Mouse (Mus musculus) liver, adult 2 months (tissue): ENCODE measurements around the gene Atp5f1. TPM values are rescaled to one million over a fixed set of nuclear protein-coding genes. Genes with fewer than 3 reads are reported as not detected.

ENCODE experiments used
- DNase-seq: peaks from one replicate; pipeline ENCODE4 v3.0.0-alpha.2; 2011; ENCODE audit warnings: low read depth, low spot score; ENCODE audit errors: extremely low read depth
- H3K27ac ChIP-seq: fragments of 200-500 bp; replicated peaks from 2 replicates; pipeline ENCODE4 v1.5.1; 2012; ENCODE audit warnings: low read depth, mild to moderate bottlenecking, control low read depth, inconsistent platforms, low read length; ENCODE audit not compliant: insufficient read depth
- H3K27me3 ChIP-seq: fragments of 200-500 bp; 2 replicates; pipeline ENCODE4 v1.6.1; 2012; ENCODE audit warnings: mild to moderate bottlenecking, moderate library complexity, low read length, inconsistent platforms; ENCODE audit not compliant: control insufficient read depth, insufficient read depth
- H3K36me3 ChIP-seq: fragments of 200-500 bp; 2 replicates; pipeline ENCODE4 v1.6.1; 2012; ENCODE audit warnings: low read length, inconsistent platforms; ENCODE audit not compliant: control insufficient read depth, insufficient read depth
- H3K4me1 ChIP-seq: fragments of 200-500 bp; 2 replicates; pipeline ENCODE4 v1.6.1; 2011; ENCODE audit warnings: low read length; ENCODE audit not compliant: control insufficient read depth, insufficient read depth
- H3K4me3 ChIP-seq: fragments of 200-500 bp; 2 replicates; pipeline ENCODE4 v1.5.1; 2011; ENCODE audit warnings: low read depth, mild to moderate bottlenecking, control low read depth, low read length, moderate library complexity; ENCODE audit not compliant: insufficient read depth
- H3K79me2 ChIP-seq: fragments of 200-500 bp; 2 replicates; pipeline ENCODE4 v1.6.1; 2012; ENCODE audit warnings: inconsistent platforms, mild to moderate bottlenecking, low read length, moderate library complexity; ENCODE audit not compliant: control insufficient read depth, insufficient read depth
- H3K9ac ChIP-seq: fragments of 200-500 bp; 2 replicates; pipeline ENCODE4 v1.6.1; 2012; ENCODE audit warnings: low read depth, mild to moderate bottlenecking, control low read depth, inconsistent platforms, low read length
- CTCF ChIP-seq: fragments of 200-500 bp; IDR thresholded peaks from 2 replicates; pipeline ENCODE4 v1.5.1; 2011; ENCODE audit warnings: low read depth, low read length, control low read depth
- POLR2A ChIP-seq: fragments of 200-500 bp; IDR thresholded peaks from 2 replicates; pipeline ENCODE4 v1.6.1; 2011; ENCODE audit warnings: low read length, control low read depth; ENCODE audit not compliant: insufficient read depth; ENCODE audit errors: extremely low read depth
- WGBS: fragments of 180-500 bp; shearing (Covaris S2); methylation state at CpG from one replicate; pipeline ENCODE4 v1.1.7; 2018; 5-methylcytosine and 5-hydroxymethylcytosine counted together
- polyA plus RNA-seq: library from polyadenylated mRNA; depleted of rRNA; stranded (reverse); fragments of >200 nt; gene quantifications from 2 replicates; pipeline ENCODE4 v1.2.3, GENCODE M21; 2012
- total RNA-seq: library from RNA; depleted of rRNA; stranded (reverse); fragments of >200 nt; gene quantifications from 2 replicates; pipeline ENCODE4 v1.2.3, GENCODE M21; 2014

Gene Atp5f1
- total and polyA plus RNA-seq, 2 experiments: 247 to 641 TPM

DNA sequence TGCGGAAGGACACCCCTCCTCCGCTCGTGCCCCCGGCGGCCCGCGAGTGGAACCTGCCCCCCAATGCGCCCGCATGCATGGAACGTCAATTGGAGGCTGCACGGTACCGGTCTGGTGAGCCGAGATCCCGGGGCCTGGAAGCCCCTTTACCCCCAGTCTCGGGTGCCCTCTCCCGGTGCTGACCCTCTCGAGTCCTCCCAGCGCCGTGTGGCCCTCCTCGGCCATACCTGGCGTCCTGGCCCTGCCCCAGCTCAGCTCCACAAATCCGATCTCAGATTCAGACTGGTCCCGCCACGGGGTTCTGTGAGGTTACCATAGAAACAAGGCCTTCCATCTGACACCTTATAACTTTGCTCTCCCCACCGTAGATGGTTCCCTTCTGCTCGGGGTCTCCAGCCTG lies 314 bp downstream of the Atp5f1 start:
- Histone ChIP-seq H3K9ac (peak overlapping the region; percentile 83), H3K79me2 (peaks cover 20% of the 10 kb centered on the region; the same call in 1 of the 2 replicates), H3K4me3 (peak overlapping the region; percentile 84), H3K27ac (peak overlapping the region; percentile 27), H3K4me1 (peaks cover 14% of the 10 kb centered on the region), H3K36me3 (peaks cover 31% of the 10 kb centered on the region), H3K27me3 (no peaks in the 10 kb centered on the region)
- under 1% methylated on average over 26 of the region's 26 CpGs for WGBS
- peak; percentile 23 for DNase-seq
- TF ChIP-seq POLR2A (no peak), CTCF (no peak)

DNA sequence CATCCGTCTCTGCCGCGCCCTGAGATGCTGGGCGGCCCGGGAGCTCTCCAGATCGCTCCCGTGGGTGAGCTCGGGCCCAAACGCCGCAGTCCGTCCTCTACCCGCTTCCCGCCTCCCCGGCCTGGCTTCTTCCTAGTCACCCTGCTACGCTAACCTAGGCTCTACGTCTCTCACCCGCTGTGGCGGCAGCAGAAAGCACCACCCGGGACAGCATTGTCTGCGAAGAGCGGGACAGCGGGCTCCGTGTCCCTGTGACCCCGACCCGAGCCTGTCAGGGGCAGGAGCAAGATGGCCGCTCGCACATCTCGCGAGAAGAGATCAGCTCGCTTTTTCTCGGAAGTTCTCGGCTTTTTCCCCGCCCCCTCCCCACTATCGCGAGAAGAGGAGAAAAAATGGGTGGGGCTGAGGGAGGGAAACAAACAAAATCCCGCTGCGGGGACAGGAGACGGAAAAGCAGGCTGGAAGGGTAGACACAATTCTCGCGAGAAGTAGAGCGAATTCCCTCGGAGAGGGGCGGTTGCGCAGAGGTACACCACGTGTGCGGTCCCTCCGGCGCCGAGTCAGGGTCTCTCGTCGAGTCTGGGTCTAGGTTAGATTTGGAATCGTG lies 822 bp downstream of the Atp5f1 start, which contains the start of gene Wdr77:
Gene Wdr77, plus strand, starts transcription at position 396 of the 607 bp plus-strand sequence.
- H3K79me2 ChIP-seq: peaks cover 20% of the 10 kb centered on the region; the same call in 1 of the 2 replicates
- peaks cover 14% of the 10 kb centered on the region for H3K4me1 ChIP-seq
- no peaks in the 10 kb centered on the region for H3K27me3 ChIP-seq
- H3K27ac ChIP-seq: peak within 1 kb of the TSS; percentile 89
- peak within 1 kb of the TSS; percentile 84 for H3K4me3 ChIP-seq
- H3K36me3 ChIP-seq: peaks cover 30% of the 10 kb centered on the region
- WGBS: under 1% methylated on average over 52 of the region's 52 CpGs
- DNase-seq: peak; percentile 93
- peak within 1 kb of the TSS; percentile 91 for H3K9ac ChIP-seq
- TF ChIP-seq CTCF (no peak), POLR2A (peak; percentile 90)

DNA sequence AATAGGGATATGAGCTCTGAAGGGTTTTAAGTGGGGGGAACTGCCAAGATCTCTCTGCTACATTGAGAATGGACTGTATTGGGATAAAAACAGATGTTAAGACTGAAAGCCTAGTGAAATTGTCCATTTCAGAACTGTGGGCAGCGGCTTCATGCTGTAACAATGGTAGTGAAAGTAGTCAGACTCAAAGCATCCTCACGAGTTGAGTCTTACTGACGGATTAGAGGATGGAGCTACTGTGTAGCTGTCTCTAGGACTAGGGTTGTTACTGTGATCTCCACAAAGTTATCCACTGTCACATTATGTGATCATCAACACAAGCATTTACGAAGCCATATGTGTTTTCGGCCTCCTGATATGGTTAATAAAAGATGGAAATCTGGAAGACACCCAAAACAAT lies 1.7 kb downstream of the Atp5f1 start:
- Histone ChIP-seq H3K36me3 (peaks cover 26% of the 10 kb centered on the region), H3K27me3 (no peaks in the 10 kb centered on the region), H3K79me2 (peaks cover 20% of the 10 kb centered on the region; the same call in 1 of the 2 replicates), H3K4me3 (peak overlapping the region; percentile 80), H3K4me1 (peaks cover 14% of the 10 kb centered on the region), H3K27ac (no peak overlapping the region; the same call in 1 of the 2 replicates), H3K9ac (peak overlapping the region; percentile 91)
- no peak for TF ChIP-seq CTCF
- TF ChIP-seq POLR2A: no peak
- DNase-seq: no peak
- WGBS: 22% methylated on average over 5 of the region's 5 CpGs

DNA sequence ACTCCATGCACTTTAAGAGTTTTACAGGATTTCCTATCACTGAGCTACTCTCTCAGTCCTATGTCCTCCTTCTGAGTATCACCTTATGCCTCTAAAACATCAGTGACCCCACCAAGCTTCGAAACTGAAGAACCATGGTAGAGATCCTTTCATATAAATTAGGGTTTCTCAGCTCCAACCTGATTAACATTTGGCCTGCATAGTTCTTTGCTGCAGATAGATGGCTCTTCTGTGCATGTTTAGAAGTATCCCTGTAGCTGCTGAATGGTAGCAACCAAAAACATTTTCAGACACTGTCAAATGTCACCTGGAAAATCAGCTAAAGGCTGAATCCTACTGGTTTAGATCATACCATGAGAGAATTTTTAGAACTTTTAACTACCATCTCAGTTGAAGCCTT lies 2.7 kb downstream of the Atp5f1 start:
- H3K79me2 ChIP-seq: peaks cover 20% of the 10 kb centered on the region; the same call in 1 of the 2 replicates
- TF ChIP-seq CTCF (peak; percentile 3; the same call in 1 of the 2 replicates), POLR2A (no peak)
- no peak for DNase-seq
- H3K27me3 ChIP-seq: no peaks in the 10 kb centered on the region
- WGBS: 93% methylated on average over 1 of the region's 1 CpGs
- H3K4me3 ChIP-seq: no peak overlapping the region
- H3K27ac ChIP-seq: no peak overlapping the region
- H3K4me1 ChIP-seq: peaks cover 14% of the 10 kb centered on the region
- H3K9ac ChIP-seq: no peak overlapping the region
- H3K36me3 ChIP-seq: peaks cover 28% of the 10 kb centered on the region

DNA sequence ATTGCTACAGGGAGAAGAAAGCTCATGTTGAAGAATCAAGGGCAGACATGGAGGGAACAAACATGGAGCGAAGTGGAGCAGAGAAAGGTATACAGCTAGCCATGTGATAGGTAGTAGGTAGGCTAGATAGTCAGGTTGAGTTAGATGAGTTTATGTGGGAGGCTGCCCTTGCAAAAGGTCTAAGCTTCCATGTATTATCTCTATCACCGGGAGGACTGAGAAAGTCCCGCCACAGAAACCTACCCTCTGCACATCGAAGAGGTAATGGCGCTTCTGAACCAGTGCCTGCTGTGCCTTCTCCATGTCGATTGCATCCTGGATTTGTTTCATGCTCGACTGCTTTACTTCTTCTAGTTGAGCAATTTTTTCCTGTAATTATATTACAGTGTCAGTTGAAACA lies 8.6 kb downstream of the Atp5f1 start:
- H3K9ac ChIP-seq: no peak overlapping the region
- no peak for DNase-seq
- no peaks in the 10 kb centered on the region for H3K27me3 ChIP-seq
- H3K4me3 ChIP-seq: no peak overlapping the region
- H3K79me2 ChIP-seq: peaks cover 3% of the 10 kb centered on the region; the same call in 1 of the 2 replicates
- H3K36me3 ChIP-seq: peaks cover 65% of the 10 kb centered on the region
- H3K27ac ChIP-seq: no peak overlapping the region
- TF ChIP-seq CTCF: no peak
- TF ChIP-seq POLR2A: no peak
- no peaks in the 10 kb centered on the region for H3K4me1 ChIP-seq
- WGBS: 95% methylated on average over 7 of the region's 7 CpGs

DNA sequence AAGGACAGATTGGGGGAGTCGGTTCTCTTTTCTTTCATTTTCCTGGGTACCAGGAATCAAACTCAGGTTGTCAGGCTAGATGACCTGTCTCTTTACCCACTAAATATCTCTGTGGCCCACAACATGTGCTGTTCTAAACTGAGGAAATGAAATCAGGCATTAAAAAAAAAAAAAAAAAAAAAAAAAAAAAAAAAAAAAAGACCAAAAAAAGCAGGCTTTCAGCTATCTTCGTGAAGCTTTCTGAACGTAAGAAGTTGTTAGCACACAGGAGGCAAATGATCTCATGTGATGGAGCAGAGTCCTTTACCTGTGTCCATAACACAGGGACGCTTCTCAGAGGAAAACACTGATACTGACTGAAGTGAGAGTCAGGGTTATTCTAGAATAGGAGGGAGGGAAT lies 23.8 kb downstream of the Atp5f1 start:
- H3K36me3 ChIP-seq: peaks cover 10% of the 10 kb centered on the region; the same call in 1 of the 2 replicates
- WGBS: 85% methylated on average over 4 of the region's 4 CpGs
- DNase-seq: no peak
- no peak overlapping the region for H3K9ac ChIP-seq
- H3K4me1 ChIP-seq: no peaks in the 10 kb centered on the region
- no peak overlapping the region for H3K4me3 ChIP-seq
- TF ChIP-seq POLR2A (no peak), CTCF (no peak)
- H3K27me3 ChIP-seq: no peaks in the 10 kb centered on the region
- H3K27ac ChIP-seq: no peak overlapping the region
- H3K79me2 ChIP-seq: no peaks in the 10 kb centered on the region
